Mouse (Mus musculus) left cerebral cortex, adult 8-10 months (tissue): Measurements from ENCODE around the gene Actb. TPM values are rescaled to one million over a fixed set of nuclear protein-coding genes. Genes with fewer than 3 reads are reported as not detected.
A peak's percentile ranks its signal among the peaks of the same experiment; 100 is the strongest.
"Not testable (repeated sequence)": the region's sequence is repeated elsewhere in the genome, so short reads cannot be mapped to it uniquely, and the experiment has no call there.

Source experiments
- DNase-seq, 2 experiments: peaks; one replicate each; pipeline ENCODE4 v3.0.0; 2022; ENCODE audit warnings: low spot score in 2 of 2
- total RNA-seq, 4 experiments: library from RNA; stranded (reverse); gene quantifications; 2 replicates each; pipeline ENCODE4 v1.2.4; 2022

Actb gene
- total RNA-seq, 4 experiments from 2014 or later, result 2,552 to 2,721 (median 2,651) TPM

- no peak for DNase-seq
Measured at GRCm38 (mm10) chr5:142902506-142903314, 3.8 kb downstream of the Actb start.

GRCm38 (mm10) chr5:142901846-142902505 is 4.6 kb downstream of the Actb start:
- DNase-seq, result no peak

GRCm38 (mm10) chr5:142901355-142901802 is 5.2 kb downstream of the Actb start:
- no peak for DNase-seq

- DNase-seq, result no peak
Measured at GRCm38 (mm10) chr5:142900651-142901050, 5.9 kb downstream of the Actb start.

GRCm38 (mm10) chr5:142899932-142900533 is 6.5 kb downstream of the Actb start:
- no peak for DNase-seq

GRCm38 (mm10) chr5:142899057-142899601 is 7.4 kb downstream of the Actb start:
- peak; percentile 61 to 83 for DNase-seq

GRCm38 (mm10) chr5:142898316-142898715 is 8.2 kb downstream of the Actb start:
- no peak for DNase-seq

- no peak for DNase-seq
Measured at GRCm38 (mm10) chr5:142897568-142898248, 8.8 kb downstream of the Actb start.

GRCm38 (mm10) chr5:142896713-142897112 is 9.8 kb downstream of the Actb start:
- DNase-seq, result no peak

GRCm38 (mm10) chr5:142896192-142896591 is 10.4 kb downstream of the Actb start:
- DNase-seq, result no peak

GRCm38 (mm10) chr5:142894918-142895613 is 11.5 kb downstream of the Actb start, which contains the start of gene Fbxl18:
Gene Fbxl18 (minus strand): TSS chr5:142895421.
- peak; percentile 76 to 85 for DNase-seq

GRCm38 (mm10) chr5:142891396-142891795 is 15.2 kb downstream of the Actb start:
- no peak for DNase-seq

- DNase-seq, result not testable (repeated sequence)
Measured at GRCm38 (mm10) chr5:142887533-142887932, 19.0 kb downstream of the Actb start.

- no peak for DNase-seq
Measured at GRCm38 (mm10) chr5:142886761-142887160, 19.8 kb downstream of the Actb start.

GRCm38 (mm10) chr5:142886181-142886580 is 20.4 kb downstream of the Actb start:
- no peak for DNase-seq

- no peak for DNase-seq
Measured at GRCm38 (mm10) chr5:142882471-142882870, 24.1 kb downstream of the Actb start.

GRCm38 (mm10) chr5:142881936-142882335 is 24.6 kb downstream of the Actb start:
- DNase-seq, result no peak

GRCm38 (mm10) chr5:142880806-142881516 is 25.6 kb downstream of the Actb start:
- no peak for DNase-seq

- DNase-seq, result peak in 1 of 2 experiments; percentile 68
Measured at GRCm38 (mm10) chr5:142880246-142880645, 26.3 kb downstream of the Actb start.
